Mouse (Mus musculus): ENCODE measurements around the gene Sema4d.

Sema4d gene

GRCm38 (mm10) chr13:51753802-51754444 is 39.6 kb downstream of the Sema4d start:
- no peak for DNase-seq (ENCODE audit: low spot score)

GRCm38 (mm10) chr13:51753168-51753465 is 40.4 kb downstream of the Sema4d start:
- DNase-seq (ENCODE audit: low spot score), result no peak

- DNase-seq (ENCODE audit: low spot score), result no peak
Measured at GRCm38 (mm10) chr13:51752346-51753167, 41.0 kb downstream of the Sema4d start.

- DNase-seq (ENCODE audit: low spot score), result no peak
Measured at GRCm38 (mm10) chr13:51749578-51750345, 43.8 kb downstream of the Sema4d start.

GRCm38 (mm10) chr13:51748009-51748552 is 45.5 kb downstream of the Sema4d start:
- DNase-seq (ENCODE audit: low spot score), result peak; percentile 78

GRCm38 (mm10) chr13:51747069-51747468 is 46.5 kb downstream of the Sema4d start:
- DNase-seq (ENCODE audit: low spot score), result no peak

GRCm38 (mm10) chr13:51745862-51746261 is 47.7 kb downstream of the Sema4d start:
- no peak for DNase-seq (ENCODE audit: low spot score)

GRCm38 (mm10) chr13:51743855-51744254 is 49.7 kb downstream of the Sema4d start:
- DNase-seq (ENCODE audit: low spot score), result no peak

GRCm38 (mm10) chr13:51742551-51743052 is 50.9 kb downstream of the Sema4d start:
- no peak for DNase-seq (ENCODE audit: low spot score)

GRCm38 (mm10) chr13:51740776-51741175 is 52.8 kb downstream of the Sema4d start:
- no peak for DNase-seq (ENCODE audit: low spot score)

GRCm38 (mm10) chr13:51739713-51740112 is 53.8 kb downstream of the Sema4d start:
- no peak for DNase-seq (ENCODE audit: low spot score)

- no peak for DNase-seq (ENCODE audit: low spot score)
Measured at GRCm38 (mm10) chr13:51738531-51739117, 54.9 kb downstream of the Sema4d start.

GRCm38 (mm10) chr13:51737949-51738513 is 55.5 kb downstream of the Sema4d start:
- DNase-seq (ENCODE audit: low spot score), result no peak

- DNase-seq (ENCODE audit: low spot score), result no peak
Measured at GRCm38 (mm10) chr13:51737033-51737948, 56.3 kb downstream of the Sema4d start.

- no peak for DNase-seq (ENCODE audit: low spot score)
Measured at GRCm38 (mm10) chr13:51736007-51736911, 57.3 kb downstream of the Sema4d start.

GRCm38 (mm10) chr13:51734556-51734955 is 59.0 kb downstream of the Sema4d start:
- no peak for DNase-seq (ENCODE audit: low spot score)

- no peak for DNase-seq (ENCODE audit: low spot score)
Measured at GRCm38 (mm10) chr13:51732097-51732664, 61.4 kb downstream of the Sema4d start.

- no peak for DNase-seq (ENCODE audit: low spot score)
Measured at GRCm38 (mm10) chr13:51731474-51731873, 62.1 kb downstream of the Sema4d start.

GRCm38 (mm10) chr13:51729887-51730361 is 63.6 kb downstream of the Sema4d start:
- peak; percentile 60 for DNase-seq (ENCODE audit: low spot score)
